Mouse (Mus musculus) limb, embryonic 11.5 days (tissue): ENCODE data around the gene St7l. TPM values are rescaled to one million over a fixed set of nuclear protein-coding genes. Genes with fewer than 3 reads are reported as not detected.

Experiments
- ATAC-seq: fragments of 200-750 bp; cut with Nextera tagmentation; 2 replicates; pipeline ENCODE4 v1.8.0; 2017; ENCODE audit warnings: low read depth; ENCODE audit not compliant: insufficient number of reproducible peaks, low FRiP score, low TSS enrichment
- DNase-seq: peaks from one replicate; pipeline ENCODE4 v3.0.0-alpha.2; 2015; ENCODE audit warnings: low spot score
- H3K27ac ChIP-seq: fragments of 300-500 bp; sonication (generic); replicated peaks from 2 replicates; pipeline ENCODE4 v1.5.1; 2014; ENCODE audit warnings: low read depth, mild to moderate bottlenecking, low read length
- H3K27me3 ChIP-seq: fragments of 300-500 bp; sonication (generic); 2 replicates; pipeline ENCODE4 v1.6.1; 2014; ENCODE audit warnings: mild to moderate bottlenecking, low read length, mixed read lengths; ENCODE audit not compliant: control insufficient read depth, insufficient read depth
- H3K36me3 ChIP-seq: fragments of 300-500 bp; sonication (generic); 2 replicates; pipeline ENCODE4 v1.6.1; 2014; ENCODE audit warnings: mild to moderate bottlenecking, low read length, moderate library complexity, mixed read lengths; ENCODE audit not compliant: control insufficient read depth, insufficient read depth
- H3K4me1 ChIP-seq: fragments of 300-500 bp; sonication (generic); 2 replicates; pipeline ENCODE4 v1.6.1; 2014; ENCODE audit warnings: low read length, mixed read lengths; ENCODE audit not compliant: control insufficient read depth, insufficient read depth
- H3K4me2 ChIP-seq: fragments of 300-500 bp; sonication (generic); 2 replicates; pipeline ENCODE4 v1.6.1; 2014; ENCODE audit warnings: low read depth, mild to moderate bottlenecking, moderate library complexity; ENCODE audit not compliant: severe bottlenecking
- H3K4me3 ChIP-seq: fragments of 300-500 bp; sonication (generic); 2 replicates; pipeline ENCODE4 v1.5.1; 2014; ENCODE audit warnings: low read depth, low read length
- H3K9ac ChIP-seq: fragments of 300-500 bp; sonication (generic); 2 replicates; pipeline ENCODE4 v1.6.1; 2014; ENCODE audit warnings: mild to moderate bottlenecking, low read length
- H3K9me3 ChIP-seq: fragments of 300-500 bp; sonication (generic); 2 replicates; pipeline ENCODE4 v1.6.1; 2016; ENCODE audit warnings: low read length; ENCODE audit not compliant: control insufficient read depth
- WGBS: fragments of 180-500 bp; shearing (Covaris S2); extraction: QIAGEN DNeasy Blood & Tissue Kit; methylation state at CpG from one replicate; pipeline ENCODE4 v1.1.7; 2014; 5-methylcytosine and 5-hydroxymethylcytosine counted together
- polyA plus RNA-seq: library from polyadenylated mRNA; unstranded; fragments of >200 nt; fragmentation: Nextera tagmentation; extraction: Ambion mirVana; gene quantifications from 2 replicates; pipeline ENCODE4 v1.2.1, GENCODE M21; 2014

St7l gene
- polyA plus RNA-seq, 1 experiment from 2014 or later: 33.8 TPM

DNA sequence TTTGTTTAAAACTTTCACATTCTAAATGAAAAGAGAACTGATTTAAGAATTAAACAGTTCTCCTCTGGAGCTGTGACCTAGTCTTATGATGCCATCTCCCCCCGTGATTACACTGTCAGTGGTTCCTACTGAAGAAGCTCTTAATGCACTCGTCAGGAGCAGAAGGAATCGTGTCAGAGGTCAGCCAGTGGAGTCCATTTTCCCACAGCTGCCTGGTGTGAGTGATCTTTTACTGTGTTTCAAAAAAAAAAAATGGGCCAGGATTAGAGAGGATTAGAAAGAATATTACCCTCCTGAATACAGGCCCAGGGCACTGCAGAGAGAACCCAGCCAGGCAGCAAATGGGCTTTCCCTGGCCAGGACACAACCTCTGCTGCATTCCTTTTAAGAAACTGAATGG is 51.2 kb downstream of the St7l start:
- H3K9ac ChIP-seq: no peak overlapping the region
- H3K36me3 ChIP-seq: no peaks in the 10 kb centered on the region
- H3K9me3 ChIP-seq: no peaks in the 10 kb centered on the region
- H3K27ac ChIP-seq: no peak overlapping the region
- H3K4me2 ChIP-seq: no peak overlapping the region
- H3K27me3 ChIP-seq: no peaks in the 10 kb centered on the region
- ATAC-seq (no peak), DNase-seq (no peak)
- no peak overlapping the region for H3K4me3 ChIP-seq
- no peaks in the 10 kb centered on the region for H3K4me1 ChIP-seq
- WGBS: 39% methylated on average over 3 of the region's 3 CpGs

- Histone ChIP-seq H3K36me3 (no peaks in the 10 kb centered on the region), H3K9ac (no peak overlapping the region), H3K4me1 (no peaks in the 10 kb centered on the region), H3K9me3 (no peaks in the 10 kb centered on the region), H3K4me3 (no peak overlapping the region), H3K27ac (no peak overlapping the region), H3K4me2 (no peak overlapping the region), H3K27me3 (no peaks in the 10 kb centered on the region)
- 92% methylated on average over 6 of the region's 6 CpGs for WGBS
- ATAC-seq: no peak
- DNase-seq: no peak
These were observed 65.6 kb downstream of the St7l start for GRCm38 (mm10) chr3:104929385-104929784.

DNA sequence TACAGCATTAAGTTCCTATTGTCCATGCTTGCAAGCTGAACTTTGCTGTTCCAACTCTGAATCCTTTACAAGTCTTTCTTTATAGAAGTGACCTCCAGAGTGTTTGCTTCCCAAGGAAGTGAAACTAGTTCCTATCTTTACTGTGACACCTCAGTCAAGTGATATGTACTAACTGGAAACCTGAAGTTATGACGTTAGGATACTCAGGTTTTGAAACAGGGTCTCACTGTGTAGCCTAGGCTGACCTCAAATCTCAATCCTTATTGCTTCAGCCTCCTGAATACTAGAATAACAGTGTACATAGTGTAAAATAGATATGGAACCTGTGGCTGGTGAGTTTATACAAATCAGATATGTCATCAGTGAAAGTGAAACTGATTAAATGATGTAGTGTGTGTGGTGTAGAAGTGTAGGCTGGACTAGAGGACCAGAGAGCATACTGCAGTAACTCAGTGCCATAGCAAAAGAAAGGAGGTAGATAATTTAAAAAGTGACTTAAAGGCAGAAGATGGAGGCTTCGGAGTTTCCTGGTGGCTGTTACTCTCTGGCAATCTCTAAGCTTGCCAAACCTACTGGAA is 74.0 kb downstream of the St7l start:
- no peak for ATAC-seq
- H3K4me1 ChIP-seq: peaks cover 12% of the 10 kb centered on the region
- H3K4me2 ChIP-seq: no peak overlapping the region
- no peak for DNase-seq
- no peak overlapping the region for H3K27ac ChIP-seq
- H3K36me3 ChIP-seq: no peaks in the 10 kb centered on the region
- H3K4me3 ChIP-seq: no peak overlapping the region
- WGBS: 88% methylated on average over 2 of the region's 2 CpGs
- H3K27me3 ChIP-seq: no peaks in the 10 kb centered on the region
- H3K9me3 ChIP-seq: no peaks in the 10 kb centered on the region
- no peak overlapping the region for H3K9ac ChIP-seq

GRCm38 (mm10) chr3:104938327-104938726 is 74.5 kb downstream of the St7l start:
- ATAC-seq (no peak), DNase-seq (no peak)
- Histone ChIP-seq H3K4me1 (peaks cover 17% of the 10 kb centered on the region), H3K27me3 (no peaks in the 10 kb centered on the region), H3K9me3 (no peaks in the 10 kb centered on the region), H3K4me2 (no peak overlapping the region), H3K36me3 (no peaks in the 10 kb centered on the region), H3K27ac (no peak overlapping the region), H3K9ac (no peak overlapping the region), H3K4me3 (no peak overlapping the region)
- WGBS: 32% methylated on average over 4 of the region's 4 CpGs

DNA sequence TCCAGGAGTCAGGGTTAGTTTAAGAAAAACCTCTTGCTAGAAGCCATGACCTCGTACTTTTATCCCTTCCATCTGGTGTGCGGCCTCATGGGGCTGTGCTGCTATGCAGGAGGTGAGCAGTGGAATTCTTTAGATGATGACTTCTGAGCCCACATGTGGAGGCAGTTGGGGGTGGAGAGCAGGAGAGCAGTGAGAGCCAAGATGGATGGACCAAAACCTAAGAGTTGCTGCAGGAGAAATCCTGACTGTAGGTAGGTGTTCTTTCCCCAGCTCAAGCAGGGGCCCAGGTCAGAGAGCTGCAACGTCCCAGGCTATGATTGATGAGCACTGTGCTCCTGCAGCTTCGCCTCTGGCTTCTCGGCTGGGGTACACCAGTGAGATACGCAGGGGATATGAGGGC is 76.9 kb downstream of the St7l start:
- ATAC-seq (no peak), DNase-seq (peak; percentile 57)
- Histone ChIP-seq H3K27ac (no peak overlapping the region), H3K4me2 (no peak overlapping the region), H3K9ac (no peak overlapping the region), H3K36me3 (no peaks in the 10 kb centered on the region), H3K4me3 (no peak overlapping the region), H3K9me3 (no peaks in the 10 kb centered on the region), H3K27me3 (no peaks in the 10 kb centered on the region), H3K4me1 (peaks cover 21% of the 10 kb centered on the region)
- WGBS: 14% methylated on average over 6 of the region's 6 CpGs

DNA sequence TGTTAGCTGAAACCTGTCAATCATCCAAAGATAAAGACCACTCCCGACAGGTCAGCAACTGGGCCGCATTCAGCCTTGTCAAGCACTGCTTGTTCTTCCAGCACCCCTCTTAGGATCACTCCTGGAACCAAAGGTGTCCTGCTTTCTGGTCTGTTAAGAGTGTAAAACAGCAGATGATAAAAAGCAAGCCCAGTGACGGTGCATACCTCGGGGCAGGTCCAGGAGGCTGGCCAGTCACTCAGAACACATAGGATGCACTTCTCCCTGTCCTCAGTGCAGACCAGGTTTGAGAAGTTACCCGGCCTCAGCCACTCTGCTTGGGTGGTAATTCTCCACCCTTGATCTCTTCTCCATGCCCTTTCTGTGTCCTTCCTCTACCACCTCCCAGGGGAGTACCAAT is 78.9 kb downstream of the St7l start:
- DNase-seq: no peak
- H3K27me3 ChIP-seq: no peaks in the 10 kb centered on the region
- H3K9ac ChIP-seq: no peak overlapping the region
- no peak overlapping the region for H3K4me3 ChIP-seq
- no peak for ATAC-seq
- H3K9me3 ChIP-seq: no peaks in the 10 kb centered on the region
- H3K27ac ChIP-seq: 0 out of 2 replicates have a peak overlapping the region, but pooled peaks have one; percentile 17
- H3K36me3 ChIP-seq: no peaks in the 10 kb centered on the region
- no peak overlapping the region for H3K4me2 ChIP-seq
- WGBS: 58% methylated on average over 5 of the region's 5 CpGs
- H3K4me1 ChIP-seq: peaks cover 21% of the 10 kb centered on the region

DNA sequence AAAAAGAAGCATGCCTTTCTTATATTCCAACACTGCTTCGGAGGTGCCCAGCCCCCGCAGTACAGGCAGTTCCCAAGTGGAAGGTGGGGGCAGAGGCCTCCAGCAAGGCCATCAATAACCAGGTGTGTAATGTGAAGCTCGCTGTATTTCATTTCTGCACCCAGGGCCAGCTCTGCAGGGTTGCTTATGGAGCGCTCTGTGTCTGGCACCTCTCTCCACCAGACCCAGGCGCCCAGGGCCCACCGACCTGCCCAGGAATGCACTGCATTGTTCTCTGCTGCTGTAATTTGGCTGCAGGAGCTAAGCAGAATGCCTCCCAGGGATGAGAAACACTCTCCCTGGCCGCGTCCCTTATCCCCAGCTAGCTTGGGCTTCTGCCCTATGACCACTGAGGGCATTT is 79.5 kb downstream of the St7l start:
- Histone ChIP-seq H3K9ac (no peak overlapping the region), H3K4me2 (no peak overlapping the region; the same call in 1 of the 2 replicates), H3K9me3 (no peaks in the 10 kb centered on the region), H3K4me3 (no peak overlapping the region), H3K27me3 (no peaks in the 10 kb centered on the region), H3K36me3 (no peaks in the 10 kb centered on the region), H3K4me1 (peaks cover 21% of the 10 kb centered on the region), H3K27ac (peak overlapping the region; percentile 17; the same call in 1 of the 2 replicates)
- WGBS: 32% methylated on average over 8 of the region's 8 CpGs
- ATAC-seq: peak; percentile 71; the same call in 1 of the 2 replicates
- peak; percentile 61 for DNase-seq

GRCm38 (mm10) chr3:104944894-104945293 is 81.1 kb downstream of the St7l start:
- Histone ChIP-seq H3K4me2 (no peak overlapping the region), H3K36me3 (no peaks in the 10 kb centered on the region), H3K4me1 (peaks cover 21% of the 10 kb centered on the region), H3K27me3 (no peaks in the 10 kb centered on the region), H3K9ac (no peak overlapping the region), H3K27ac (no peak overlapping the region), H3K4me3 (no peak overlapping the region), H3K9me3 (no peaks in the 10 kb centered on the region)
- DNase-seq (no peak), ATAC-seq (no peak)
- 79% methylated on average over 9 of the region's 9 CpGs for WGBS

GRCm38 (mm10) chr3:104950926-104951325 is 87.1 kb downstream of the St7l start:
- H3K9ac ChIP-seq: no peak overlapping the region
- no peaks in the 10 kb centered on the region for H3K27me3 ChIP-seq
- 94% methylated on average over 12 of the region's 12 CpGs for WGBS
- H3K4me2 ChIP-seq: no peak overlapping the region
- no peak overlapping the region for H3K4me3 ChIP-seq
- ATAC-seq (no peak), DNase-seq (no peak)
- H3K9me3 ChIP-seq: no peaks in the 10 kb centered on the region
- no peak overlapping the region for H3K27ac ChIP-seq
- H3K36me3 ChIP-seq: peaks cover 4% of the 10 kb centered on the region; the same call in 1 of the 2 replicates
- no peaks in the 10 kb centered on the region for H3K4me1 ChIP-seq
